Mouse (Mus musculus): Measurements from ENCODE around the gene Syvn1.

- no peak for TF ChIP-seq MAFK (IDR thresholded peaks at IDR 0.05; ENCODE audit: insufficient read depth, low read depth, low read length)
- TF ChIP-seq CHD2 (IDR thresholded peaks at IDR 0.05; ENCODE audit: low read depth, low read length) = no peak
- no peak for TF ChIP-seq ZNF384 (IDR thresholded peaks at IDR 0.05; ENCODE audit: low read depth, low read length)
- no peak for TF ChIP-seq HCFC1 (IDR thresholded peaks at IDR 0.05; ENCODE audit: borderline replicate concordance, insufficient read depth, low read length)
- no peak for TF ChIP-seq ZC3H11A (IDR thresholded peaks at IDR 0.05; ENCODE audit: borderline replicate concordance, low read depth, low read length)
Observed at GRCm38 (mm10) chr19:6067011-6067723, 20.8 kb downstream of the Syvn1 start.

All from ES-E14 (cell line).